Mouse (Mus musculus) midbrain, embryonic 11.5 days (tissue): ENCODE data around the gene Akap14. TPM values are rescaled to one million over a fixed set of nuclear protein-coding genes. Genes with fewer than 3 reads are reported as not detected.
"Not testable (repeated sequence)": the region's sequence is repeated elsewhere in the genome, so short reads cannot be mapped to it uniquely, and the experiment has no call there.

Experiments used
- ATAC-seq: fragments of 200-750 bp; cut with Nextera tagmentation; 2 replicates; pipeline ENCODE4 v1.8.0; 2017; ENCODE audit warnings: moderate TSS enrichment, moderate library complexity; ENCODE audit not compliant: low FRiP score
- DNase-seq: peaks from one replicate; pipeline ENCODE4 v3.0.0; 2015; ENCODE audit warnings: low spot score; ENCODE audit errors: missing footprints
- H3K27ac ChIP-seq: fragments of 300-500 bp; sonication (generic); 2 replicates; pipeline ENCODE4 v1.5.1; 2014; ENCODE audit warnings: low read depth, low read length
- H3K27me3 ChIP-seq: fragments of 300-500 bp; sonication (generic); 2 replicates; pipeline ENCODE4 v1.6.1; 2014; ENCODE audit warnings: mild to moderate bottlenecking, low read length, moderate library complexity, mixed read lengths; ENCODE audit not compliant: control insufficient read depth, insufficient read depth
- H3K36me3 ChIP-seq: fragments of 300-500 bp; sonication (generic); 2 replicates; pipeline ENCODE4 v1.6.1; 2014; ENCODE audit warnings: mild to moderate bottlenecking, low read length, moderate library complexity, mixed read lengths; ENCODE audit not compliant: control insufficient read depth, insufficient read depth
- H3K4me1 ChIP-seq: fragments of 300-500 bp; sonication (generic); 2 replicates; pipeline ENCODE4 v1.6.1; 2014; ENCODE audit warnings: low read length; ENCODE audit not compliant: control insufficient read depth, insufficient read depth
- H3K4me2 ChIP-seq: fragments of 300-500 bp; sonication (generic); 2 replicates; pipeline ENCODE4 v1.6.1; 2014; ENCODE audit warnings: mild to moderate bottlenecking, moderate library complexity
- H3K4me3 ChIP-seq: fragments of 300-500 bp; sonication (generic); 2 replicates; pipeline ENCODE4 v1.5.1; 2014; ENCODE audit warnings: low read depth, low read length
- H3K9ac ChIP-seq: fragments of 300-500 bp; sonication (generic); 2 replicates; pipeline ENCODE4 v1.6.1; 2014; ENCODE audit warnings: low read length
- H3K9me3 ChIP-seq: fragments of 300-500 bp; sonication (generic); 2 replicates; pipeline ENCODE4 v1.6.1; 2016; ENCODE audit warnings: low read length; ENCODE audit not compliant: control insufficient read depth
- WGBS: fragments of 180-500 bp; shearing (Covaris S2); extraction: QIAGEN DNeasy Blood & Tissue Kit; methylation state at CpG from one replicate; pipeline ENCODE4 v1.1.7; 2014; 5-methylcytosine and 5-hydroxymethylcytosine counted together
- polyA plus RNA-seq: library from polyadenylated mRNA; unstranded; fragments of >200 nt; fragmentation: Nextera tagmentation; extraction: Ambion mirVana; gene quantifications from 2 replicates; pipeline ENCODE4 v1.2.1, GENCODE M21; 2014

The Akap14 gene
- polyA plus RNA-seq, result 0.08 and 0.10 TPM in 2 replicates

DNA sequence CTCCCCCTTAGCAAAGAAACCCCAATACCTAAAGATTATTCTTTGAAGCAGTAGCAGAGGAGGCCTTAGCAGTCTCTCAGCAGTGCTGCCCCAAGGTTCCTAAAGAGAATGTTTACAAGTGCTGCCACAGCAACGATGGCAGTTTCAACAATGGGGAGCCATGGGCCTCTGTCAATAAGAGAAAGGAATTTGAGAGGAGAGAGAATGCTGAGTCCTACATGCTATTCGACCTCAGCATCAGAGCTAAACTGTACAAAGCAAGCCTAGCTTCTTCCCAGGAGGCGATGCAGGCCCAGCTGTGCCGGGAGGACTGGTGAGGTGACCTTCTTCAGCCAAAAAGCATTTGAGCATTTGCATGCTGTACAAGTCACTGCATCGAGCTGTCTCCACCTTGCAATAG lies at the start of gene Akap14:
Gene Akap14 (minus strand): TSS at position 101 of the 400 bp plus-strand sequence.
- no peaks in the 10 kb centered on the region for H3K27me3 ChIP-seq
- H3K9ac ChIP-seq, result no peak within 1 kb of the TSS
- no peak within 1 kb of the TSS for H3K27ac ChIP-seq
- WGBS, result 50% methylated on average over 5 of the region's 5 CpGs
- H3K36me3 ChIP-seq, result no peaks in the 10 kb centered on the region
- no peak within 1 kb of the TSS for H3K4me2 ChIP-seq
- H3K4me1 ChIP-seq, result no peaks in the 10 kb centered on the region
- no peak for DNase-seq
- H3K4me3 ChIP-seq, result no peak within 1 kb of the TSS
- no peak for ATAC-seq
- H3K9me3 ChIP-seq, result no peaks in the 10 kb centered on the region

DNA sequence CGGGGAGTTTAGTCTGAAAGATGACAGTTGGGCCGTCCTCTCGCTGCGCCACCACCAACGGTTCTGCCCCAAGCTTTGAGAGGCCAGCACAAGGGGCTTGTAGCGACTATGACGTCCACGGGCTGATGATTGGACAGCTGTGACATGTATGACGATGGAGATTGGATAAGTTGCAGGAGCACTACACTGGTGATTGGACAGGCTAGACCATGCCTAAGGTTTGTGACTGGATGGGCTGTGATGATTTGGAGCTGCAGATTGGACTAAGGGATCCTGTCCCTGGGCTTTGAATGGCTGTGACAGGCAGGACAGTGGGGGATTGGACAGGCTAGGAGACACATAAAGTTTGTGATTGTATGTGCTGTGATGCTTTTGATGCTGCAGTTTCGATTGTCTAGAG lies 42.3 kb upstream of the Akap14 start, which contains the start of gene Gm9:
Gene Gm9 (minus strand): TSS at position 101 of the 400 bp plus-strand sequence.
- Histone ChIP-seq H3K4me2 (no peak within 1 kb of the TSS), H3K27me3 (no peaks in the 10 kb centered on the region), H3K4me3 (no peak within 1 kb of the TSS), H3K9ac (no peak within 1 kb of the TSS), H3K4me1 (no peaks in the 10 kb centered on the region), H3K36me3 (no peaks in the 10 kb centered on the region), H3K27ac (no peak within 1 kb of the TSS), H3K9me3 (no peaks in the 10 kb centered on the region)
- 89% methylated on average over 10 of the region's 10 CpGs for WGBS
- DNase-seq, result no peak
- no peak for ATAC-seq

DNA sequence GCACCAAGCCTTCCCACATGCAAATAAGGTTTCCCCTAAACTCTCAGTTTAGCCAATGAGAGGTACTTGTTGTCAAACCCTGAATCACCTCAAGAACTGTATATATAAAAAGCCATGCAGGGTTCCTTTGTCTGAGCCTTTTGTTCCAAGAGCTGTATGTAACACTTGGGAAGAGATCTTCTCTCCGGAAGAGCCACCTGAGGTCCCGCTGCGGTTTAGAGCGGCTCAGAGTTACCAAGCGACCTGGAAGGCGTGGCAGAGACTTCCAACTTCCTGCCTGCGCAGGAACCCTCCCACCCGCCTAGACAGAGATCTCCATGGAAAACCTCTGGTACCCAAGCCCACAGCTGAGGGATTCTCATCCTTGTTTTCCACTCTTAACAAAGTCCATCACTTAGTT lies 30.0 kb upstream of the Akap14 start:
- Histone ChIP-seq H3K4me2 (no peak overlapping the region), H3K36me3 (no peaks in the 10 kb centered on the region)
- WGBS, result 60% methylated on average over 8 of the region's 8 CpGs

DNA sequence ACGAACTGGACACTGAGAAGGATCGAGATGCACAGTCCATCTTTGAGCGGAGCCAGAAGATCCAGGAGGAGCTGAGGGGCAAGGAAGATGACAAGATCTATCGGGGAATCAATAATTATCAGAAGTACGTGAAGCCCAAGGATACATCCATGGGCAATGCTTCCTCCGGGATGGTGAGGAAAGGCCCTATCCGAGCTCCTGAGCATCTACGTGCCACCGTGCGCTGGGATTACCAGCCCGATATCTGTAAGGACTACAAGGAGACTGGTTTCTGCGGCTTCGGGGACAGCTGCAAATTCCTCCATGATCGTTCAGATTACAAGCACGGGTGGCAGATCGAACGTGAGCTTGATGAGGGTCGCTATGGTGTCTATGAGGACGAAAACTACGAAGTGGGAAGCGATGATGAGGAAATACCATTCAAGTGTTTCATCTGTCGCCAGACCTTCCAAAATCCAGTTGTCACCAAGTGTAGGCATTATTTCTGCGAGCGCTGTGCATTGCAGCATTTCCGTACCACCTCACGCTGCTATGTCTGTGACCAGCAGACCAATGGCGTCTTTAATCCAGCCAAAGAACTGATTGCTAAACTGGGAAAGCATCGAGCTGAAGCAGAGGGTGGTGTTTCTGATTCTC lies 23.2 kb upstream of the Akap14 start:
- Histone ChIP-seq H3K4me2 (peak overlapping the region; percentile 59), H3K36me3 (no peaks in the 10 kb centered on the region), H3K4me1 (no peaks in the 10 kb centered on the region), H3K9me3 (no peaks in the 10 kb centered on the region), H3K27ac (no peak overlapping the region), H3K9ac (peak overlapping the region; percentile 63), H3K4me3 (peak overlapping the region; percentile 50), H3K27me3 (no peaks in the 10 kb centered on the region)
- ATAC-seq, result peak; percentile 40
- no peak for DNase-seq
- 25% methylated on average over 28 of the region's 28 CpGs for WGBS

More for the DNA sequence above, 30.0 kb upstream of the Akap14 start:
- H3K4me1 ChIP-seq, result no peaks in the 10 kb centered on the region
- H3K9ac ChIP-seq, result no peak overlapping the region
- H3K27me3 ChIP-seq, result no peaks in the 10 kb centered on the region
- no peak overlapping the region for H3K27ac ChIP-seq
- ATAC-seq (no peak), DNase-seq (no peak)
- no peak overlapping the region for H3K4me3 ChIP-seq
- no peaks in the 10 kb centered on the region for H3K9me3 ChIP-seq

DNA sequence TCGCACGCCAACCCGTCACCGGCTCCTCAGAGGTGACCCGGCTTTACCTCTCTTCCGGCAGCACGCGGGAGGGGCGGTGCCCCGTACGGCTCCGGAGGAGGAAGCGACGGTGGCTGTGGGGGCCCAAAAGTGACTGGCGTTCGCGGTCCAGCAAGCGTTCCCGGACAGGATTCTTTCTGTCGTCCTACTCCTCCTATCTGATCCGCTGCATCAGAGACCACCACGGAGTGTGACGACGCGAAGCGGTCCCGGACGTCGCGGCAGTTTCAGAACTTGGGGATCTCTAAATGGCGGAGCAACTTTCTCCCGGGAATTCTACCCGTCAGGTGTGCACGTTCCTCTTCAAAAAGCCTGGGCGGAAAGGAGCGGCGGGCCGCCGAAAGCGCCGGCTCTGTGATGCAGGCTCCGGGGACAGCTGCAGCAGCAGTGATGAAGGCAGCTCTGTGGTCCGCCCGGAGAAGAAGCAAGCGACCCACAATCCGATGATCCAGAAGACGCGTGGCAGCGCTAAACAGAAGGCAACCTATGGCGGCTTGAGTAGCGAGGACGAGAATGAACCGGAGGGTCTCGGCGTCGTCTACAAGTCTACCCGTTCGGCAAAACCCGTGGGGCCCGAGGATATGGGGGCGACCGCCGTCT lies 22.6 kb upstream of the Akap14 start, which contains the start of the genes Ndufa1 and Rnf113a1:
Gene Ndufa1 (minus strand): TSS at position 59 of the 639 bp plus-strand sequence.
Gene Rnf113a1 (plus strand): TSS at position 141 of the 639 bp plus-strand sequence.
- ATAC-seq, result peak; percentile 89
- Histone ChIP-seq H3K4me3 (peak within 1 kb of the TSS; percentile 50), H3K27me3 (no peaks in the 10 kb centered on the region), H3K4me2 (peak within 1 kb of the TSS; percentile 59), H3K9ac (peak within 1 kb of the TSS; percentile 63), H3K36me3 (no peaks in the 10 kb centered on the region), H3K27ac (no peak within 1 kb of the TSS), H3K4me1 (no peaks in the 10 kb centered on the region), H3K9me3 (no peaks in the 10 kb centered on the region)
- DNase-seq, result peak; percentile 95
- 13% methylated on average over 63 of the region's 63 CpGs for WGBS

DNA sequence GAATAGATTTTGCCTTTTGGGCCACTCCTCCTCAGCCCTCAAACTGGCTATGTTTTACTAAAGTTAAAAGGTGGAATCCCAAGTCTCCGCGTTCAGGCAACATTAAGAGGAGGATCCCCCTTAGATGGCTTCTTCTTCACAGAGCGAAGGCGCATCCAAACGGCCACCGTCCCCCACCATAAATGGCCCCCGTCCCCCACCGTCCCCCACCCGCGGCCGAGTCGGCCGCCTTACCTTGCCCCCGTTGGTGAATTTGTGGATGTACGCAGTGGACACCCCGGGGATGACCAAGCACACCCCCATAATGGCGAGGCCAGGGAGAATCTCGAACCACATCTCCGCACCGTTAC lies 22.1 kb upstream of the Akap14 start:
- no peaks in the 10 kb centered on the region for H3K27me3 ChIP-seq
- no peaks in the 10 kb centered on the region for H3K9me3 ChIP-seq
- 13% methylated on average over 20 of the region's 20 CpGs for WGBS
- DNase-seq (no peak), ATAC-seq (no peak; the same call in 1 of the 2 replicates)
- H3K36me3 ChIP-seq, result no peaks in the 10 kb centered on the region
- peak overlapping the region; percentile 55 for H3K9ac ChIP-seq
- H3K4me2 ChIP-seq, result peak overlapping the region; percentile 59
- H3K4me3 ChIP-seq, result peak overlapping the region; percentile 50
- no peak overlapping the region for H3K27ac ChIP-seq
- no peaks in the 10 kb centered on the region for H3K4me1 ChIP-seq

DNA sequence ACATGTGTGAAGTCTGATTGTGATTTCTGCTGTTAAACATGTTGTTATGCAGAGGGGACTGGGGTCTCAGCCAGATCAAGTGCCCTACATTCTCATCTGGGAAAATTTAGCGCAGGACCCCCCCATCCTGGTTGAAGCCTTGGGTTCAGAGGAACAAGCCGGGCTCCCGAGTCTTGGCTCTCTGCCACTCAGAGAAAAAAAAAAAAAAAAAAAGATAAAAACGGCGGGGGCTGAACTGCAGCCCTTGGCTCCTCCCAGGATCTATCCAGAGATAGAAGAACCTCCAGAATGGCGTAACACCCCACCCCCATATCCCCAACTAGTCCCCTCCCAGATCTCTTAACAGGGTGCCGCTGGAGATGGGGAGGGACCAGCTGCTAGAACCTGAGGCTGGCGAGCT lies 15.8 kb upstream of the Akap14 start:
- not testable (repeated sequence) for ATAC-seq, H3K27me3 ChIP-seq, H3K9me3 ChIP-seq, H3K4me2 ChIP-seq, H3K4me1 ChIP-seq, DNase-seq, H3K4me3 ChIP-seq, H3K36me3 ChIP-seq, H3K27ac ChIP-seq, H3K9ac ChIP-seq
- 76% methylated on average over 6 of the region's 8 CpGs for WGBS

DNA sequence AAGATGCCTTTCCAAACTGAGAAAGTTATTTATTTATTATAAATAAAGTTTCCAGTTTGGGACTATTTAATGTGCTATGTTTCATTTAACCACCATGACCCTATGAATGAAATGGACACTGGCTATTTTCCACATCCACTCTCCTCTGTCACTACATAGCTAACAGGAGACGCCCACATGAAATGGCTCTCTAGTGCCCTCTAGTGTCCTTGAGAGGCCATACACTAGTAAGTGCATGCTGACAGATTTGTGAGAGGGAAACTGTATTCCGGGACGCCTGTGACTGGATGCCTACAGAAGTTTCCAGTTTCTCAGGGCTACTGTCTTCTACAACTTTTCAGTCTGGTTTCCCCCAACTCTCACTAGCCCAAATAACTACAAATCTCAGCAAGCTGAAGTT lies 1.6 kb downstream of the Akap14 start:
- 39% methylated on average over 3 of the region's 3 CpGs for WGBS
- no peaks in the 10 kb centered on the region for H3K9me3 ChIP-seq
- no peak overlapping the region for H3K27ac ChIP-seq
- no peaks in the 10 kb centered on the region for H3K27me3 ChIP-seq
- ATAC-seq (no peak), DNase-seq (peak; percentile 84)
- H3K4me1 ChIP-seq, result no peaks in the 10 kb centered on the region
- H3K9ac ChIP-seq, result no peak overlapping the region
- no peaks in the 10 kb centered on the region for H3K36me3 ChIP-seq
- no peak overlapping the region for H3K4me2 ChIP-seq
- no peak overlapping the region for H3K4me3 ChIP-seq

DNA sequence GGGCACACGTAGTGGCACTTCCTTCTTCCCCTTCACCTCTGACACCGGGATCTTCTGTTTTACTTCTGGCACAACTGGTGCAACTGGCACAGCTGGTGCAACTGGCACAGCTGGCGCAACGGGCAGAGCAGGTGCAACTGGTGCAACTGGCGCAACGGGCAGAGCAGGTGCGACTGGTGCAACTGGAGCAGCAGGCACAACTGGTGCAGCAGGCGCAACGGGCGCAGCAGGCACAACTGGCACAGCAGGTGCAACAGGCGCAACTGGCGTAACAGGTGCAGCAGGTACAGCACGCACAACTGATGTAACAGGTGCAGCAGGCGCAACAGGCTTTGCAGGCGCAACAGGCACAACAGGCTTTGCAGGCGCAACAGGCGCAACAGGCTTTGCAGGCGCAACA lies 5.5 kb downstream of the Akap14 start:
- no peak overlapping the region for H3K4me3 ChIP-seq
- no peaks in the 10 kb centered on the region for H3K36me3 ChIP-seq
- no peak overlapping the region for H3K4me2 ChIP-seq
- no peaks in the 10 kb centered on the region for H3K27me3 ChIP-seq
- H3K4me1 ChIP-seq, result no peaks in the 10 kb centered on the region
- H3K27ac ChIP-seq, result no peak overlapping the region
- H3K9ac ChIP-seq, result no peak overlapping the region
- ATAC-seq, result no peak
- DNase-seq, result no peak
- no peaks in the 10 kb centered on the region for H3K9me3 ChIP-seq
- WGBS, result 75% methylated on average over 18 of the region's 18 CpGs
